Mouse (Mus musculus) liver, adult 2 months (tissue): ENCODE data around the gene Oosp2.

Experiments used
- CTCF ChIP-seq: fragments of 200-500 bp; IDR thresholded peaks from 2 replicates; pipeline ENCODE4 v1.5.1; 2011; ENCODE audit warnings: low read depth, low read length, control low read depth
- POLR2A ChIP-seq: fragments of 200-500 bp; IDR thresholded peaks from 2 replicates; pipeline ENCODE4 v1.6.1; 2011; ENCODE audit warnings: low read length, control low read depth; ENCODE audit not compliant: insufficient read depth; ENCODE audit errors: extremely low read depth

DNA sequence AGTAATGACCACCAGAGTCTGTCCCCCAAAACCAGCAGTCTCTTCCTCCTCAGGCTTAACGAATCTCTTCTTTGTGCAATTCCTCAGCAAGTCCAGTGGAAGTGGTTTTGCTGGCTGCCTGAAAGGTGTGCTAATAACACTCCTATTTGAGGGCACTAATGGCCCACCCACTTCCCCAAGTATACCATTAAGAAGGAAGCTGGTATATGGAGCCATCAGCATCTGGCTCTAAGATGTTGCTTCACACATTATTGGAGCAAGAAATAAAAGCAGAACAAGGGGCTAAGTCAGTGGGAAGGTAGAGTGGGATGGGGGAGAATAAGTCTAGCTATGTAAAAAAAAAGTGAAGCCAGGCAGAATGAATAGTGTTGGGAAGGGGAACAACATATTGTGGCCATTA lies 19.6 kb downstream of the Oosp2 start, which contains the start of gene Ms4a3:
- TF ChIP-seq POLR2A (no peak), CTCF (no peak)
